Mouse (Mus musculus) stomach, embryonic 15.5 days (tissue): ENCODE measurements around the gene Hrk. TPM values are rescaled to one million over a fixed set of nuclear protein-coding genes. Genes with fewer than 3 reads are reported as not detected.

ENCODE experiments used
- ATAC-seq: fragments of 200-750 bp; cut with Nextera tagmentation; 2 replicates; pipeline ENCODE4 v1.8.0; 2017; ENCODE audit warnings: low read depth, moderate number of reproducible peaks, moderate TSS enrichment; ENCODE audit not compliant: insufficient read depth, low FRiP score
- H3K27ac ChIP-seq: fragments of 300-500 bp; sonication (generic); 2 replicates; pipeline ENCODE4 v1.5.1; 2015; ENCODE audit warnings: mild to moderate bottlenecking, inconsistent platforms
- H3K27me3 ChIP-seq: fragments of 300-500 bp; sonication (generic); replicated peaks from 2 replicates; pipeline ENCODE4 v1.6.1; 2015; ENCODE audit warnings: inconsistent platforms
- H3K36me3 ChIP-seq: fragments of 300-500 bp; sonication (generic); 2 replicates; pipeline ENCODE4 v1.6.1; 2015; ENCODE audit warnings: inconsistent platforms
- H3K4me1 ChIP-seq: fragments of 300-500 bp; sonication (generic); 2 replicates; pipeline ENCODE4 v1.6.1; 2015; ENCODE audit warnings: inconsistent platforms
- H3K4me2 ChIP-seq: fragments of 300-500 bp; sonication (generic); 2 replicates; pipeline ENCODE4 v1.6.1; 2015; ENCODE audit warnings: mild to moderate bottlenecking, inconsistent platforms
- H3K4me3 ChIP-seq: fragments of 300-500 bp; sonication (generic); replicated peaks from 2 replicates; pipeline ENCODE4 v1.5.1; 2015; ENCODE audit warnings: inconsistent platforms
- H3K9ac ChIP-seq: fragments of 300-500 bp; sonication (generic); 2 replicates; pipeline ENCODE4 v1.6.1; 2015; ENCODE audit warnings: inconsistent platforms
- H3K9me3 ChIP-seq: fragments of 300-500 bp; sonication (generic); 2 replicates; pipeline ENCODE4 v1.6.1; 2016; ENCODE audit warnings: inconsistent platforms
- WGBS: fragments of 180-500 bp; shearing (Covaris S2); methylation state at CpG from one replicate; pipeline ENCODE4 v1.1.7; 2015; 5-methylcytosine and 5-hydroxymethylcytosine counted together
- polyA plus RNA-seq: library from polyadenylated mRNA; unstranded; fragments of >200 nt; fragmentation: Nextera tagmentation; extraction: Ambion mirVana; gene quantifications from 2 replicates; pipeline ENCODE4 v1.2.1, GENCODE M21; 2015

The Hrk gene
- polyA plus RNA-seq, 1 experiment from 2014 or later = 0.48 TPM

GRCm38 (mm10) chr5:118165462-118165861 lies 1.0 kb downstream of the Hrk start:
- Histone ChIP-seq H3K9ac (no peak overlapping the region), H3K4me1 (peaks cover 11% of the 10 kb centered on the region), H3K4me2 (no peak overlapping the region), H3K27me3 (peaks cover 57% of the 10 kb centered on the region), H3K36me3 (no peaks in the 10 kb centered on the region), H3K4me3 (no peak overlapping the region), H3K9me3 (no peaks in the 10 kb centered on the region), H3K27ac (no peak overlapping the region)
- ATAC-seq = no peak

DNA sequence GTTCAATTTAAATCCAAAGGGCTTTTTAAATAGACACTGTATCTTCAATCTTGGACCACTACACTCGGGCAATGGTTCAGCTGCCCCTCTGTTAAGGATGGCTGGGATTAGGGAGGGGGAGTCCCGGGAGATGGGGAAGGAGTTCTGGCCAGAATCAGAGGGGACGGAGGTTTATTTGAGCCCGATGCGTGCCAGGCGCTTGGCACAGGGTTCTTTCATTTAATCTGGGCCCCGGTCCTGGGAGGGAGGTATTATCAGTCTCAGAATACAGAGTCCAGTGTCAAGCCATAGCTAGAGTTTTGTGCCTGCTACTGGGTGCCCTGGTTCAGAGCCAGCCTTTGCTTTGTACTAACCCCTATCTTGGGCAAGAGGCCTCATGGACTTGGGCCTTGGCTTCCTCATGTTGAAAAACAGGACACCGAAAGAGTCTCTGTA lies 3.1 kb downstream of the Hrk start:
- Histone ChIP-seq H3K36me3 (no peaks in the 10 kb centered on the region), H3K4me2 (no peak overlapping the region), H3K27ac (no peak overlapping the region), H3K9me3 (no peaks in the 10 kb centered on the region), H3K9ac (no peak overlapping the region), H3K27me3 (peaks cover 68% of the 10 kb centered on the region), H3K4me3 (no peak overlapping the region), H3K4me1 (peaks cover 26% of the 10 kb centered on the region)
- WGBS = 60% methylated on average over 8 of the region's 8 CpGs
- ATAC-seq = no peak

- 0 out of 2 replicates have a peak, but pooled peaks have one; percentile 25 for ATAC-seq
- no peaks in the 10 kb centered on the region for H3K36me3 ChIP-seq
- 0 out of 2 replicates have a peak overlapping the region, but pooled peaks have one; percentile 4 for H3K9ac ChIP-seq
- no peaks in the 10 kb centered on the region for H3K9me3 ChIP-seq
- under 1% methylated on average over 96 of the region's 117 CpGs for WGBS
- H3K27me3 ChIP-seq = peaks cover 73% of the 10 kb centered on the region
- peaks cover 29% of the 10 kb centered on the region for H3K4me1 ChIP-seq
- peak overlapping the region; percentile 99 for H3K4me2 ChIP-seq
- H3K4me3 ChIP-seq = peak overlapping the region; percentile 46
- H3K27ac ChIP-seq = no peak overlapping the region
Observed at GRCm38 (mm10) chr5:118169222-118170221, 5.1 kb downstream of the Hrk start.

DNA sequence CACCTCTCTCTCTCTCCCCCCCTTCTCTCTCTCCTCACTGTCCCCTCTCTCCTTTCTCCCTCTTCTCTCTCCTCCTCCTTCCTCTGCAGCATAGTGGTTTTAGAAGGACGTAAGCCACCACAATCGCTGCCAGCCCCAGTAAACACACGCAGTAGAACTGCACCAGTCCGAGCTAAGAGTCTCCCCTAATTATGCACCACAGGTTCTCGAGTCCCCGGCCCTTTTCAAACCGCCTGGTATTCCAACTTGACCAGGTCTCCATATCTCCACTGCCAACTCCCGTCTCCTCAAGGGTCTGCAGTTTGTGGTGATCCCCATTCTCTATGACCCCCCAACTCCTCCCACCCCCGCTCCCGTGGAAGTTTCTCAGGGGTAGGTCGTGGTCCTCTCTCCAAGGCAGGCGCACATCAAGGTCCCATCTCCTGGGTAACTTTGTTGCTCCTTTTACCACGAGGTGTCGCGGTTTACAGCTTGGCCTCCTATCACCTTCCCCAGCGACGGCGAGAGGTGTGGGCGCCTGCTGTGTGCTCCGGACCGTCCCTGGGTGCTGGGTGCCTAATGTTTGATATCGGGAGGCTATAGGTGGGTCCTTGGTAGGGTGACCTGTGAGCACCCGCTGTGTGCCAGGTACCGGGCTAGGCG lies 6.6 kb downstream of the Hrk start:
- H3K36me3 ChIP-seq = no peaks in the 10 kb centered on the region
- H3K27ac ChIP-seq = no peak overlapping the region
- peaks cover 75% of the 10 kb centered on the region for H3K27me3 ChIP-seq
- H3K9ac ChIP-seq = no peak overlapping the region
- H3K4me3 ChIP-seq = peak overlapping the region; percentile 40
- ATAC-seq = no peak
- peak overlapping the region; percentile 70; the same call in 1 of the 2 replicates for H3K4me2 ChIP-seq
- H3K4me1 ChIP-seq = peaks cover 33% of the 10 kb centered on the region
- H3K9me3 ChIP-seq = no peaks in the 10 kb centered on the region; the same call in 1 of the 2 replicates
- under 1% methylated on average over 25 of the region's 25 CpGs for WGBS

DNA sequence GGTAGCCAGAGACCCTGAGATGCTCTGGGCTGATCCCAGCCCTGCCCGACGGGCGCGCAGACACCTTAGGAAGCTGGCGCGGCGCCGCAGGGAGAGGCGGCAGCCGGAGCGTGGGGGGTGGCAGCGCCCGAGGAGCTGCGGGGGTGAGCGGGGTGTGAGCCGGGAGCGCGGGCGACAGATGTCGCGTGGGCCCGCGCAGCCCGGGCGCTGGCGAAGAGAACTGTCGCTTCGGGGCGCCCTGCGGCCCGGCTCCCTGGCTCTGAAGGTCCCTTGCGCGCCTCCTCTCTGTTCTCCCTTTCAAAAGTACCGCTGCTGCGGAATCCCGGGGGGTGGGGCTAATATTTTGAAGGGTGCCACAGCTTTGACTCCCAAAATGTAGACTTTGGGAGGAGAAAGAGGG lies 7.2 kb downstream of the Hrk start:
- Histone ChIP-seq H3K9me3 (no peaks in the 10 kb centered on the region; the same call in 1 of the 2 replicates), H3K4me3 (peak overlapping the region; percentile 40), H3K27me3 (peaks cover 69% of the 10 kb centered on the region), H3K36me3 (no peaks in the 10 kb centered on the region), H3K4me2 (peak overlapping the region; percentile 70), H3K27ac (no peak overlapping the region), H3K4me1 (peaks cover 33% of the 10 kb centered on the region), H3K9ac (no peak overlapping the region)
- ATAC-seq = no peak
- under 1% methylated on average over 35 of the region's 36 CpGs for WGBS

DNA sequence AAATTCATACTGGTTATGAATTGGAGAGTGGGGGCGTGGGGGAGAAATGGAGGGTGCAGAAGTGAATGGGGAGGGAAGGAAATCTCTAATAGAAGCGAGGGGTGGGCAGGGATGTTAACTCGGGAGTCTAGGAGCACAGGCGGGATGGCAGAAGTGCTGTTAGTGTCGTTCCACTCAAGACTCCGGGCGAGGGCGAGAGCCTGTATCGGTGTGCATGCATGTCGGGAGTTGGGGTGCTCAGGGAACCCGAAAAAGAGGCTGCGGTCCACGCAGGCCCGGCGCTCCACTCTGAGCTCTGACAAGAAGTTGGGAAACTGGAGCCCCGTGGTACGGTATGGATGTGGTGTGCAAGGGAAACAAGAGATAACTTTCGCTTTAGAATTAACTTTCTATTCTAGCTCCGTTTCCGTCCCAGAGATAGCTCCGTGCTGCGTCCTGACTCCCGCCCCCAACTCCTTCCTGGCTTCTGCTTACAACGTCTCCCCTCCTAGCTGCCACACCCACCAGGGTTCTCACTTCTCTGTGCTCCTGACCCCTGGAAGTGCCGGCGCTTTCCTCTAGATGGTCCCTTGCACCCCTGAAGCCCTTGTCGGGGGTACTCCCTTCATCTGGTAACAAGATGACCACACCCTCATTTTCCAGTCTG lies 7.8 kb downstream of the Hrk start:
- Histone ChIP-seq H3K9me3 (no peaks in the 10 kb centered on the region; the same call in 1 of the 2 replicates), H3K36me3 (no peaks in the 10 kb centered on the region), H3K4me2 (peak overlapping the region; percentile 70), H3K27ac (no peak overlapping the region), H3K4me1 (peaks cover 33% of the 10 kb centered on the region), H3K4me3 (peak overlapping the region; percentile 40), H3K9ac (no peak overlapping the region), H3K27me3 (peaks cover 69% of the 10 kb centered on the region)
- no peak for ATAC-seq
- WGBS = under 1% methylated on average over 27 of the region's 27 CpGs

DNA sequence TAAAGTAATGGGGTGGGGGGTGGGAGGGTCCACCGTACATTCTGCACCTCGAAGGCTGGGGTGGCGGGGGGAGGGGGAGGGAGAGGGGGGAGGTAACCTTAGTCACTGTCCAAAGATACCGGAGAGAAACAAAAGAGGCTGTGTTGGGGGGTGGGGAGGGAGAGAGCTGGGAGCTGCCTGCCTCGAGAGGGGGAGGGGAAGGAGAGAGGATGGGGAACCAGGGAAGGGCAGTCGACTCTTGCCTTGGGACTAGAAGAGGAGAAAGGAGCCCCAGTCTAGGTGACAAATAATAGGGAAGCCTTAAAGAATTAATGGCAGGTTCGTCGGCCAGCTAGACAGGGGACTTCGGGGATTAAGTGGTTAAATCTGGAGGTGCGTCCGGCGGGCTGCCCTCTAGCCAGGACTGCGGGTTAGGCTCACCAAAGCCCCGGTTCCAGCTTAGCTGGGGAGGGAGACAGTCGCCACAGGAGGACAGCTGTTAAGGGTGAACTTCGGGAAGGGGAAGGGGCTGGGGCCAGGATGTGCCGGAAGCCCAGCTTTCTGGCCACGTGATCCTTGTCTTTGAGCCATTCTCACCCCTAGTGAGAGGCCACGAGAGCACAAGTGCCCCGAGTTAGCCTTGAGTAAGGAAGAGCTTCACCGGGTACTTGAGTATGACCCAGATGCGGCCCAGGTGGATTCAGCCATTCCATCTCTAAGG lies 10.0 kb downstream of the Hrk start:
- Histone ChIP-seq H3K4me2 (peak overlapping the region; percentile 48), H3K36me3 (no peaks in the 10 kb centered on the region), H3K9ac (no peak overlapping the region), H3K4me3 (peak overlapping the region; percentile 19; the same call in 1 of the 2 replicates), H3K4me1 (peaks cover 28% of the 10 kb centered on the region), H3K27me3 (peaks cover 47% of the 10 kb centered on the region), H3K27ac (no peak overlapping the region), H3K9me3 (no peaks in the 10 kb centered on the region; the same call in 1 of the 2 replicates)
- no peak for ATAC-seq
- WGBS = under 1% methylated on average over 22 of the region's 22 CpGs

- Histone ChIP-seq H3K27ac (no peak overlapping the region), H3K4me3 (no peak overlapping the region), H3K4me1 (peaks cover 22% of the 10 kb centered on the region), H3K4me2 (no peak overlapping the region), H3K9me3 (no peaks in the 10 kb centered on the region; the same call in 1 of the 2 replicates), H3K27me3 (peaks cover 41% of the 10 kb centered on the region), H3K36me3 (no peaks in the 10 kb centered on the region), H3K9ac (no peak overlapping the region)
- WGBS = 26% methylated on average over 2 of the region's 2 CpGs
- no peak for ATAC-seq
Observed at GRCm38 (mm10) chr5:118175137-118175536, 10.7 kb downstream of the Hrk start.

- no peaks in the 10 kb centered on the region; the same call in 1 of the 2 replicates for H3K9me3 ChIP-seq
- ATAC-seq = no peak
- no peak overlapping the region for H3K4me2 ChIP-seq
- H3K36me3 ChIP-seq = no peaks in the 10 kb centered on the region
- WGBS = 68% methylated on average over 7 of the region's 7 CpGs
- H3K4me1 ChIP-seq = peaks cover 6% of the 10 kb centered on the region; the same call in 1 of the 2 replicates
- H3K27me3 ChIP-seq = peaks cover 21% of the 10 kb centered on the region
- no peak overlapping the region for H3K9ac ChIP-seq
- H3K4me3 ChIP-seq = no peak overlapping the region
- no peak overlapping the region for H3K27ac ChIP-seq
Observed at GRCm38 (mm10) chr5:118177640-118178039, 13.2 kb downstream of the Hrk start.

GRCm38 (mm10) chr5:118186903-118187633 lies 22.6 kb downstream of the Hrk start:
- no peak for ATAC-seq
- peaks cover 12% of the 10 kb centered on the region for H3K27me3 ChIP-seq
- 72% methylated on average over 9 of the region's 9 CpGs for WGBS
- no peak overlapping the region for H3K4me3 ChIP-seq
- no peak overlapping the region for H3K9ac ChIP-seq
- no peaks in the 10 kb centered on the region for H3K36me3 ChIP-seq
- H3K27ac ChIP-seq = no peak overlapping the region
- H3K4me2 ChIP-seq = no peak overlapping the region
- no peaks in the 10 kb centered on the region for H3K9me3 ChIP-seq
- H3K4me1 ChIP-seq = no peaks in the 10 kb centered on the region; the same call in 1 of the 2 replicates
